ENCODE assay signal across 8 mouse cellular contexts in the genomic region with DNA sequence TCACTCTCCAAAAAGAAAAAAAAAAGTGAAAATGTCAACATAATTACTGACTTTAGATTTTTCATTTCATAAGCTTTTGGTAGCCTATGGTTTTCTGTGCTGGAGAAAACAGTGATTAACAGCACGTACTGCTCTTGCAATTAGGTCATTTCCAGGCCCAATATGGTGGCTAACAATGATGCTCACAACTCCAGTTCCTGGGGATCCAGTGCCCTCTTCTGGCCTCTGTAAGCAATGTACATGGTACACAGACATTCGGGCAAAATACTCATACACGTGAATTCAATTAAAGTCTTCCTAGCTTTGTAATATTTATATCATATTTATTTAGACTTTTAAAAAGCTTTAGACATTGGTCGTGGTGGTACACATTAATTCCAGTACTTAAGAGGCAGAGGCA. TPM values are rescaled to one million over a fixed set of nuclear protein-coding genes. Genes with fewer than 3 reads are reported as not detected.
A peak's percentile ranks its signal among the peaks of the same experiment; 100 is the strongest.
DNase-seq lines count a peak whose midpoint lies in the region; ATAC-seq and TF ChIP-seq lines count a peak whose summit lies in the region.
"Had no signal": no experiment of that assay in that cellular context is flagged by ENCODE, and none has a peak within 500 bp of the region (broad histone marks: within the 10 kb centered on the region; RNA-seq: fewer than 3 reads in every experiment).

No protein-coding gene starts in this region.

- TF ChIP-seq CTCF in hindbrain, postnatal 0 days (IDR thresholded peaks at IDR 0.05; ENCODE audit: low read depth) = peak; percentile 60
- peak; percentile 28; the same call in 1 of the 2 replicates for TF ChIP-seq CTCF in cortical plate, adult 2 months (IDR thresholded peaks at IDR 0.05; ENCODE audit: extremely low read depth, insufficient read depth, low read length)

- H3K27me3 ChIP-seq in hindbrain, postnatal 0 days (ENCODE audit: insufficient read depth, low read length) = no peaks in the 10 kb centered on the region
- no peaks in the 10 kb centered on the region for H3K27me3 ChIP-seq in hindbrain, embryonic 14.5 days (ENCODE audit: control insufficient read depth, insufficient read depth, low read length)

- no peak for TF ChIP-seq POLR2A in cortical plate, adult 2 months (IDR thresholded peaks at IDR 0.05; ENCODE audit: extremely low read depth, insufficient read depth, low read length)

- H3K9ac ChIP-seq in hindbrain, postnatal 0 days (replicated peaks; ENCODE audit: low read length) = no peak overlapping the region
- no peak overlapping the region for H3K9ac ChIP-seq in hindbrain, embryonic 14.5 days
- H3K9ac ChIP-seq: limb, embryonic 12.5 days had no signal

- no peaks in the 10 kb centered on the region for H3K9me3 ChIP-seq in hindbrain, postnatal 0 days (ENCODE audit: low read length)
- H3K9me3 ChIP-seq in hindbrain, embryonic 14.5 days (ENCODE audit: control insufficient read depth, low read length) = no peaks in the 10 kb centered on the region
- H3K9me3 ChIP-seq: limb, embryonic 12.5 days had no signal

- WGBS in hindbrain, postnatal 0 days = 37% methylated on average over 4 of the region's 4 CpGs
- WGBS in hindbrain, embryonic 14.5 days = 40% methylated on average over 4 of the region's 4 CpGs

- ATAC-seq in hindbrain, postnatal 0 days = no peak
- no peak for ATAC-seq in hindbrain, embryonic 14.5 days (ENCODE audit: low FRiP score)

- no peak overlapping the region for H3K4me2 ChIP-seq in hindbrain, postnatal 0 days (ENCODE audit: low read depth, low read length)
- H3K4me2 ChIP-seq in hindbrain, embryonic 14.5 days (replicated peaks) = no peak overlapping the region
- H3K4me2 ChIP-seq: limb, embryonic 12.5 days had no signal

- H3K36me3 ChIP-seq in hindbrain, postnatal 0 days (ENCODE audit: insufficient read depth, low read length) = no peaks in the 10 kb centered on the region
- H3K36me3 ChIP-seq in hindbrain, embryonic 14.5 days (replicated peaks; ENCODE audit: control insufficient read depth, insufficient read depth) = no peaks in the 10 kb centered on the region
- H3K36me3 ChIP-seq: limb, embryonic 12.5 days had no signal

- peak; percentile 54 for DNase-seq in hindbrain, postnatal 0 days (ENCODE audit: low spot score)
- DNase-seq in hindbrain, embryonic 14.5 days (ENCODE audit: low spot score) = no peak
- peak; percentile 17 for DNase-seq in thymus, postnatal 4 days
- DNase-seq in thymus, postnatal 0 days (ENCODE audit: low spot score) = no peak
- DNase-seq in right cerebral cortex, postnatal 36 days (ENCODE audit: low spot score in 2 of 2) = no peak
- DNase-seq in cerebellum, adult 11-12 months = no peak

- no peak overlapping the region for H3K27ac ChIP-seq in hindbrain, postnatal 0 days
- no peak overlapping the region for H3K27ac ChIP-seq in hindbrain, embryonic 14.5 days
- H3K27ac ChIP-seq in cortical plate, adult 2 months (ENCODE audit: insufficient read depth, low read length) = no peak overlapping the region
- H3K27ac ChIP-seq: limb, embryonic 12.5 days had no signal

- H3K4me3 ChIP-seq in hindbrain, postnatal 0 days (ENCODE audit: low read length) = no peak overlapping the region
- H3K4me3 ChIP-seq in hindbrain, embryonic 14.5 days (replicated peaks; ENCODE audit: low read length) = no peak overlapping the region
- H3K4me3 ChIP-seq in cortical plate, adult 2 months (ENCODE audit: insufficient read depth, low read length) = no peak overlapping the region
- H3K4me3 ChIP-seq: limb, embryonic 12.5 days had no signal

- no peaks in the 10 kb centered on the region for H3K4me1 ChIP-seq in hindbrain, postnatal 0 days (ENCODE audit: insufficient read depth, low read length)
- H3K4me1 ChIP-seq in hindbrain, embryonic 14.5 days (replicated peaks; ENCODE audit: control insufficient read depth, insufficient read depth, low read length) = no peaks in the 10 kb centered on the region
- H3K4me1 ChIP-seq in cortical plate, adult 2 months (ENCODE audit: control insufficient read depth, insufficient read depth, low read length) = no peaks in the 10 kb centered on the region; the same call in 1 of the 2 replicates
- H3K4me1 ChIP-seq: limb, embryonic 12.5 days had no signal

RNA-seq across cellular contexts. Expression of a gene that starts 3.8 kb away (rescaled TPM):
- total RNA-seq in hindbrain, postnatal 0 days (2014; rRNA removed) = 55.9 and 57.0 TPM in 2 replicates
- polyA plus RNA-seq in hindbrain, postnatal 0 days (2015; fragmentation: Nextera tagmentation; extraction: Ambion mirVana) = 192 and 198 TPM in 2 replicates
- polyA plus RNA-seq in hindbrain, embryonic 14.5 days (2014; fragmentation: Nextera tagmentation; extraction: Ambion mirVana) = 152 and 171 TPM in 2 replicates
- 98.5 and 98.8 TPM in 2 replicates for polyA plus RNA-seq in thymus, postnatal 0 days (2015; fragmentation: Nextera tagmentation; extraction: Ambion mirVana)
- polyA plus RNA-seq in cortical plate, adult 2 months (2012; rRNA removed) = 68.0 and 77.9 TPM in 2 replicates

RNA-seq across cellular contexts. Expression of a gene that starts 23.4 kb away (rescaled TPM):
- 5.0 and 6.3 TPM in 2 replicates for total RNA-seq in hindbrain, postnatal 0 days (2014; rRNA removed)
- 3.8 and 3.9 TPM in 2 replicates for polyA plus RNA-seq in hindbrain, postnatal 0 days (2015; fragmentation: Nextera tagmentation; extraction: Ambion mirVana)
- polyA plus RNA-seq in hindbrain, embryonic 14.5 days (2014; fragmentation: Nextera tagmentation; extraction: Ambion mirVana) = 3.7 and 4.3 TPM in 2 replicates
- 2.4 and 2.5 TPM in 2 replicates for polyA plus RNA-seq in thymus, postnatal 0 days (2015; fragmentation: Nextera tagmentation; extraction: Ambion mirVana)
- polyA plus RNA-seq in cortical plate, adult 2 months (2012; rRNA removed) = 2.4 TPM in 2 replicates

Comparison
In these comparisons a context has a peak if more than half of its experiments do, and no peak if none do; other contexts are left out.
1. DNase-seq: peak in hindbrain, postnatal 0 days (single experiment) and thymus, postnatal 4 days (single experiment); none in hindbrain, embryonic 14.5 days (single experiment), thymus, postnatal 0 days (single experiment), right cerebral cortex, postnatal 36 days (0 of 2) and cerebellum, adult 11-12 months (single experiment).